Mouse (Mus musculus): ENCODE measurements at regions not wholly inside any gene's neighbourhood (a gene's known extent, or its start where the extent isn't known, plus 50 kb on each side); places are given as distances from the start of the nearest gene placed in this dataset.

DNA sequence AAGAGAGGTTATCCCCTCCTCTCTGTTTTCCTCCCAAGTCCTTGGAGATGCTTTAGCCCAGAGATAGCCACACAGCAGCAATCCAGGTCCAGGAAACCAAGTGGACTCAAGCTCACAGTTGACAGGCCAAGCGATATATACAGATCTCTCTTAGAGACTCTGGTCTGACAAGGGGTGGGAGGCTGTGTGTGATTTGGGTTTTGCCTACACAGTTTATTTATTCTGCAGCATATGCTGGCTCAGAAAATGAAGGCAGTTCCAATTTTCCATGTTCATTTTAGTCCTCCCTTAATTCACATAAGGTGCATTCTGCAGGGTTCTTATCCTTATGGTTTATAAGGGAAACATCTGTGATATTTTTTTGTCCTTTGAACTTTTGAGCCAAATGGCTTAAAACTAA is 595.0 kb upstream of the Apob start:
- H3K4me1 ChIP-seq (ENCODE audit: control insufficient read depth, low read depth, low read length), result no peaks in the 10 kb centered on the region
- H3K4me3 ChIP-seq (ENCODE audit: low read depth, low read length), result no peak overlapping the region
- WGBS (ENCODE audit: insufficient replicate concordance), result 68% methylated on average over 1 of the region's 1 CpGs
- H3K27ac ChIP-seq (ENCODE audit: low read length), result no peak overlapping the region
- no peaks in the 10 kb centered on the region for H3K36me3 ChIP-seq (ENCODE audit: control insufficient read depth, insufficient read depth)
- H3K9ac ChIP-seq (ENCODE audit: low read depth, low read length), result no peak overlapping the region
- ATAC-seq (ENCODE audit: low read depth), result no peak
- no peaks in the 10 kb centered on the region for H3K27me3 ChIP-seq (ENCODE audit: control insufficient read depth, insufficient read depth, low read depth, low read length)
- H3K9me3 ChIP-seq (replicated peaks; ENCODE audit: control insufficient read depth, low read length), result no peaks in the 10 kb centered on the region
- no peak overlapping the region for H3K4me2 ChIP-seq (ENCODE audit: low read depth, low read length)

- Histone ChIP-seq H3K9ac (ENCODE audit: low read depth, low read length) (no peak overlapping the region), H3K36me3 (ENCODE audit: control insufficient read depth, insufficient read depth) (no peaks in the 10 kb centered on the region), H3K27me3 (ENCODE audit: control insufficient read depth, insufficient read depth, low read depth, low read length) (no peaks in the 10 kb centered on the region), H3K4me2 (ENCODE audit: low read depth, low read length) (no peak overlapping the region), H3K9me3 (replicated peaks; ENCODE audit: control insufficient read depth, low read length) (no peaks in the 10 kb centered on the region), H3K4me3 (ENCODE audit: low read depth, low read length) (no peak overlapping the region), H3K4me1 (ENCODE audit: control insufficient read depth, low read depth, low read length) (no peaks in the 10 kb centered on the region), H3K27ac (ENCODE audit: low read length) (no peak overlapping the region)
- WGBS (ENCODE audit: insufficient replicate concordance), result 70% methylated on average over 4 of the region's 4 CpGs
- no peak for ATAC-seq (ENCODE audit: low read depth)
Measured at GRCm38 (mm10) chr12:7403800-7404199, 573.6 kb upstream of the Apob start.

GRCm38 (mm10) chr12:7411810-7412209 is 565.6 kb upstream of the Apob start:
- Histone ChIP-seq H3K9ac (ENCODE audit: low read depth, low read length) (no peak overlapping the region), H3K36me3 (ENCODE audit: control insufficient read depth, insufficient read depth) (no peaks in the 10 kb centered on the region), H3K9me3 (replicated peaks; ENCODE audit: control insufficient read depth, low read length) (no peaks in the 10 kb centered on the region), H3K27ac (ENCODE audit: low read length) (no peak overlapping the region), H3K27me3 (ENCODE audit: control insufficient read depth, insufficient read depth, low read depth, low read length) (no peaks in the 10 kb centered on the region), H3K4me3 (ENCODE audit: low read depth, low read length) (no peak overlapping the region), H3K4me2 (ENCODE audit: low read depth, low read length) (no peak overlapping the region), H3K4me1 (ENCODE audit: control insufficient read depth, low read depth, low read length) (no peaks in the 10 kb centered on the region)
- ATAC-seq (ENCODE audit: low read depth), result no peak
- WGBS (ENCODE audit: insufficient replicate concordance), result 70% methylated on average over 4 of the region's 4 CpGs

DNA sequence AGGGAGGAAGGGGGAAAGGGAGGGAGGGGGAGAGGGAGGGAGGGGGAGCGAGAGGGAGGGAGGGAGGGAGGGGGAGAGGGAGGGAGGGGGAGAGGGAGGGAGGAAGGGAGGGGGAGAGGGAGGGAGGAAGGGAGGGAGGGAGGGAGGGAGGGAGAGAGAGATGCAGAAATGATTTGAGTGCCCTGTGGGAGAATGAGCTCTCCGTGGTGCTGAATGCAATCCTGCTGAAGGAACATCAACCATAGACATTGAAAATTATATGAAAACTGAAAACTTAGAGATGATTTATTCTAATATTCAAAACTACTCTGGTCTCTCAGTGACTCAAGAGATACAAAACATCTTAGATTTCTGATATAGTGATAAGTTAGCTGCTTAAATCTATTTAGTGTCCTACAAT is 557.2 kb upstream of the Apob start:
- WGBS (ENCODE audit: insufficient replicate concordance), result 28% methylated on average over 1 of the region's 2 CpGs
- no peak overlapping the region for H3K4me3 ChIP-seq (ENCODE audit: low read depth, low read length)
- no peak overlapping the region for H3K9ac ChIP-seq (ENCODE audit: low read depth, low read length)
- H3K27ac ChIP-seq (ENCODE audit: low read length), result no peak overlapping the region
- H3K9me3 ChIP-seq (replicated peaks; ENCODE audit: control insufficient read depth, low read length), result no peaks in the 10 kb centered on the region
- H3K4me1 ChIP-seq (ENCODE audit: control insufficient read depth, low read depth, low read length), result no peaks in the 10 kb centered on the region
- H3K27me3 ChIP-seq (ENCODE audit: control insufficient read depth, insufficient read depth, low read depth, low read length), result no peaks in the 10 kb centered on the region
- no peak overlapping the region for H3K4me2 ChIP-seq (ENCODE audit: low read depth, low read length)
- no peak for ATAC-seq (ENCODE audit: low read depth)
- H3K36me3 ChIP-seq (ENCODE audit: control insufficient read depth, insufficient read depth), result no peaks in the 10 kb centered on the region

GRCm38 (mm10) chr12:7421826-7422540 is 555.5 kb upstream of the Apob start:
- no peak overlapping the region for H3K4me2 ChIP-seq (ENCODE audit: low read depth, low read length)

DNA sequence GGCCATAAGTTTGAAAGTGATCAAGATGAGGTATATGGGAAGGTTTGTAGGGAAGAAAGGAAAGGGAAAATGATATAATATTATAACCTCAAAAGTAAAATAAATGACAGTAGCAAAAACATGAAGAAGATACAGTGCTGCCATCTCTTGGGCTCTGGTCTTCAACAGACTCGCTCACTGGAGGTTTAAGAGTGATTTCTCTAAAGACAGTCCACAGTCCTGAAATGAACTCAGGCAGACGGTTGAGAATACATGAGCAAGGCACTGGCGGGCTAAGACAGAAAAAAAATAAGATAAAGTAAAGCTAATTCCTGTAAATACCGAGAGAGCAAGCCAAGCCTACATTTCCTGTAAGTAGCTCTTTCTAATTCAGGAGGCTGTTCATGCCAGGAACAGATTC is 546.5 kb upstream of the Apob start:
- H3K4me2 ChIP-seq (ENCODE audit: low read depth, low read length), result no peak overlapping the region
- WGBS (ENCODE audit: insufficient replicate concordance), result 40% methylated on average over 4 of the region's 4 CpGs

More at GRCm38 (mm10) chr12:7421826-7422540, 555.5 kb upstream of the Apob start:
- H3K9me3 ChIP-seq (replicated peaks; ENCODE audit: control insufficient read depth, low read length), result no peaks in the 10 kb centered on the region
- H3K9ac ChIP-seq (ENCODE audit: low read depth, low read length), result no peak overlapping the region
- no peaks in the 10 kb centered on the region for H3K4me1 ChIP-seq (ENCODE audit: control insufficient read depth, low read depth, low read length)
- no peak overlapping the region for H3K4me3 ChIP-seq (ENCODE audit: low read depth, low read length)
- H3K36me3 ChIP-seq (ENCODE audit: control insufficient read depth, insufficient read depth), result no peaks in the 10 kb centered on the region
- 22% methylated on average over 2 of the region's 2 CpGs for WGBS (ENCODE audit: insufficient replicate concordance)
- ATAC-seq (ENCODE audit: low read depth), result no peak
- H3K27me3 ChIP-seq (ENCODE audit: control insufficient read depth, insufficient read depth, low read depth, low read length), result no peaks in the 10 kb centered on the region
- H3K27ac ChIP-seq (ENCODE audit: low read length), result no peak overlapping the region

DNA sequence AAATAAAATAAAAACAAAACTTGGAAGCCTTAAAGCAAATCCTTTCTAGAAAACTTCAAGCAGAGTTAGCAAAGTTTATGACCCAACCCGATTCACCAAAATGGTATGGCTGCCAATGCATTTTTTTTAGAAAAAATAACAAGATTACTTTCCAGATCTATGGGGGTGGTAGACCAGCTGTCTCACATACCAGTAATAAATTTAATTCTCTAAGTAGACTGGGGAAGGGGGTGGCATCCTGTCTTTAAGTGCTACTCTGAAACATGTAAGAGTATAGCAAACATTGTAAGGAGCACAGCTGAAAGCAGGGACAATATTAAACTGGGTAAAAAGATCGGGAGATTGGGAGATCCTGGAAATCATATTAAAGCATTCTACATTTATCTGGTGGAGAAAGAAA is 532.2 kb upstream of the Apob start:
- Histone ChIP-seq H3K36me3 (ENCODE audit: control insufficient read depth, insufficient read depth) (no peaks in the 10 kb centered on the region), H3K9ac (ENCODE audit: low read depth, low read length) (no peak overlapping the region), H3K4me1 (ENCODE audit: control insufficient read depth, low read depth, low read length) (no peaks in the 10 kb centered on the region), H3K4me3 (ENCODE audit: low read depth, low read length) (no peak overlapping the region), H3K27me3 (ENCODE audit: control insufficient read depth, insufficient read depth, low read depth, low read length) (no peaks in the 10 kb centered on the region), H3K27ac (ENCODE audit: low read length) (no peak overlapping the region), H3K9me3 (replicated peaks; ENCODE audit: control insufficient read depth, low read length) (no peaks in the 10 kb centered on the region), H3K4me2 (ENCODE audit: low read depth, low read length) (no peak overlapping the region)
- ATAC-seq (ENCODE audit: low read depth), result no peak
- 67% methylated on average over 2 of the region's 2 CpGs for WGBS (ENCODE audit: insufficient replicate concordance)

More for the DNA sequence above, 546.5 kb upstream of the Apob start:
- Histone ChIP-seq H3K27me3 (ENCODE audit: control insufficient read depth, insufficient read depth, low read depth, low read length) (no peaks in the 10 kb centered on the region), H3K4me3 (ENCODE audit: low read depth, low read length) (no peak overlapping the region), H3K36me3 (ENCODE audit: control insufficient read depth, insufficient read depth) (no peaks in the 10 kb centered on the region), H3K9me3 (replicated peaks; ENCODE audit: control insufficient read depth, low read length) (no peaks in the 10 kb centered on the region), H3K4me1 (ENCODE audit: control insufficient read depth, low read depth, low read length) (no peaks in the 10 kb centered on the region), H3K27ac (ENCODE audit: low read length) (no peak overlapping the region), H3K9ac (ENCODE audit: low read depth, low read length) (no peak overlapping the region)
- no peak for ATAC-seq (ENCODE audit: low read depth)

DNA sequence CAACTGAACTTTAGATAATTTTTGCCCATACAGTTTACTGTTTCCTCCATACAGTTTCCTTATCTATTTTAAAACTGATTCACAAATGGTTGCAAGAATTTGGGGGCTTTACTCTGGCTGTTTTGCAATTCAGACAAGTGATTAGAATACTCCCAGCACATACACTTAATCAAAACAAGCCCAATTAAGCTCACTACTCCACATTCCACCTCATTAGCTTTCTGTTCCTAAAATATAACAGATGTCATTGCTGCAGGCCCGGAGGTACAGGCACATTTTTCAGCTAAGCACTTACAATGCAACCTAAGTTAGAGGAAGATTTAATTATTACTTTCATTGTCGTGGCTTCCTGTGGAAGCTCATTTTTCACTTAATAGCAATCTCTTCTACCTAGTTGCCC is 526.9 kb upstream of the Apob start:
- no peaks in the 10 kb centered on the region for H3K36me3 ChIP-seq (ENCODE audit: control insufficient read depth, insufficient read depth)

GRCm38 (mm10) chr12:7457036-7457435 is 520.4 kb upstream of the Apob start:
- WGBS (ENCODE audit: insufficient replicate concordance), result 64% methylated on average over 5 of the region's 5 CpGs
- H3K9me3 ChIP-seq (replicated peaks; ENCODE audit: control insufficient read depth, low read length), result no peaks in the 10 kb centered on the region
- no peaks in the 10 kb centered on the region for H3K27me3 ChIP-seq (ENCODE audit: control insufficient read depth, insufficient read depth, low read depth, low read length)
- no peak for ATAC-seq (ENCODE audit: low read depth)
- no peak overlapping the region for H3K4me3 ChIP-seq (ENCODE audit: low read depth, low read length)
- no peak overlapping the region for H3K4me2 ChIP-seq (ENCODE audit: low read depth, low read length)
- H3K4me1 ChIP-seq (ENCODE audit: control insufficient read depth, low read depth, low read length), result no peaks in the 10 kb centered on the region
- H3K36me3 ChIP-seq (ENCODE audit: control insufficient read depth, insufficient read depth), result no peaks in the 10 kb centered on the region
- no peak overlapping the region for H3K27ac ChIP-seq (ENCODE audit: low read length)
- H3K9ac ChIP-seq (ENCODE audit: low read depth, low read length), result no peak overlapping the region

More for the DNA sequence above, 526.9 kb upstream of the Apob start:
- no peak for ATAC-seq (ENCODE audit: low read depth)
- Histone ChIP-seq H3K9ac (ENCODE audit: low read depth, low read length) (no peak overlapping the region), H3K27ac (ENCODE audit: low read length) (no peak overlapping the region), H3K4me2 (ENCODE audit: low read depth, low read length) (no peak overlapping the region), H3K4me3 (ENCODE audit: low read depth, low read length) (no peak overlapping the region), H3K9me3 (replicated peaks; ENCODE audit: control insufficient read depth, low read length) (no peaks in the 10 kb centered on the region), H3K27me3 (ENCODE audit: control insufficient read depth, insufficient read depth, low read depth, low read length) (no peaks in the 10 kb centered on the region), H3K4me1 (ENCODE audit: control insufficient read depth, low read depth, low read length) (no peaks in the 10 kb centered on the region)
- WGBS (ENCODE audit: insufficient replicate concordance), result 46% methylated on average over 2 of the region's 2 CpGs
